Mouse (Mus musculus) thymus, postnatal 25 days (tissue): ENCODE measurements at regions not wholly inside any gene's neighbourhood (a gene's known extent, or its start where the extent isn't known, plus 50 kb on each side); places are given as distances from the start of the nearest gene placed in this dataset.
A peak's percentile ranks its signal among the peaks of the same experiment; 100 is the strongest.

Experiments
- DNase-seq: peaks from one replicate; pipeline ENCODE4 v3.0.0; 2022

- no peak for DNase-seq
Measured at GRCm38 (mm10) chr7:121589088-121589605, 117.9 kb downstream of the Usp31 start.

GRCm38 (mm10) chr7:121587713-121588112, 119.3 kb downstream of the Usp31 start:
- DNase-seq, result no peak

- DNase-seq, result no peak
Measured at GRCm38 (mm10) chr7:121585721-121586120, 121.3 kb downstream of the Usp31 start.

GRCm38 (mm10) chr7:121579497-121579896, 127.6 kb downstream of the Usp31 start:
- DNase-seq, result no peak

GRCm38 (mm10) chr7:121572681-121573335, 134.2 kb downstream of the Usp31 start:
- no peak for DNase-seq

GRCm38 (mm10) chr7:121571741-121572140, 135.3 kb downstream of the Usp31 start:
- DNase-seq, result no peak

GRCm38 (mm10) chr7:121571292-121571691, 135.8 kb downstream of the Usp31 start:
- no peak for DNase-seq

- no peak for DNase-seq
Measured at GRCm38 (mm10) chr7:121569248-121569647, 137.8 kb downstream of the Usp31 start.

GRCm38 (mm10) chr7:121568064-121568463, 139.0 kb downstream of the Usp31 start:
- DNase-seq, result no peak

- DNase-seq, result peak; percentile 1
Measured at GRCm38 (mm10) chr7:121563526-121563925, 143.5 kb downstream of the Usp31 start.

- no peak for DNase-seq
Measured at GRCm38 (mm10) chr7:121555420-121555819, 151.6 kb downstream of the Usp31 start.
